Mouse (Mus musculus): ENCODE measurements at regions not wholly inside any gene's neighbourhood (a gene's known extent, or its start where the extent isn't known, plus 50 kb on each side); places are given as distances from the start of the nearest gene placed in this dataset.
A peak's percentile ranks its signal among the peaks of the same experiment; 100 is the strongest.
"Not testable (repeated sequence)": the region's sequence is repeated elsewhere in the genome, so short reads cannot be mapped to it uniquely, and the experiment has no call there.

- intact Hi-C loops (cut with DNase I) = no loop called here
- no peak for DNase-seq
These were observed 348.7 kb upstream of the Cpeb2 start for GRCm38 (mm10) chr5:42884251-42884650.

DNA sequence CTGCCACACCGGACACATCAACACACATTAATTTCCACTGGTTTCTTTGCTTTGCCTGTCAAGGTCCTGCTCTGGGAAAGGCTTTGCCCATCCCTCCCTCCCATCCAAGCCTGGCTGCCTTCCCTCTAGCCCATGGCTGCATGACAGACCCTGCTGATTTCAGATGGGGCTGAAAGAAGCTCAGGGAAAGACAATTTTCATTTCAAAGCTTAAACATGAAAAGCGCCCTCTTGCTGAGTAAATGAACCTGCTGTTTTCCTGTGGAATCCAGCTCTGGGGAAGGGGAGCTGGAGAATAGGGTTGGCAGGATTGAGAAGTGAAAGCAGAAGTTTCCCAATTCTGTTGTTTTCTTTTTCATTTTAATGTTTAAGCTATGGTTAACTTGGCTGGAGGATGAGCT is 341.1 kb upstream of the Cpeb2 start:
- intact Hi-C loops (cut with DNase I) = no loop called here
- DNase-seq = no peak

GRCm38 (mm10) chr5:42906136-42906535 is 326.8 kb upstream of the Cpeb2 start:
- intact Hi-C loops (cut with DNase I) = no loop called here
- DNase-seq = no peak

DNA sequence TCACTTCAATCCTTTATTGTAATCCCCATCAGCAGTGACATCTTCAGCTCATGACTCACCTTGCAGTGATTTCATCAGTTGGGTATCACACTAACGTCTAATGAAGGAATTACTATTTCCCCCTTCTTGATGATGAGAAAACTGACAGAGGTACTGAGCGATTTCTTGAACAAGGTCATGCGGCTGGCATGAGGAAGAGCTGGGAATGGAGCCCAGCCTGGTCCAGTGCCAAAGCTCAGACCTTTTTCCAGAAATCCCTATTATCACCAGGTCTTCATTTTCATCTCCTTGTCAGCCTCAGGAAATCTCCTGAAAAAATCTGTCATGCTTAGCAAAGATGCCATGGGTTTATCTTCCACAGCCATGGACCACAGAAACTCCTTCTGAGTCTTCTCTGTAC is 313.6 kb upstream of the Cpeb2 start:
- intact Hi-C loops (cut with DNase I) = no loop called here
- peak in 1 of 2 experiments; percentile 10 for DNase-seq

GRCm38 (mm10) chr5:42932106-42932505 is 300.9 kb upstream of the Cpeb2 start:
- intact Hi-C loops (cut with DNase I) = no loop called here
- DNase-seq = no peak

GRCm38 (mm10) chr5:42959296-42959862 is 273.6 kb upstream of the Cpeb2 start:
- no peak for DNase-seq
- intact Hi-C loops (cut with DNase I) = no loop called here

GRCm38 (mm10) chr5:42966952-42967351 is 266.0 kb upstream of the Cpeb2 start:
- intact Hi-C loops (cut with DNase I); DNase-seq: not testable (repeated sequence)

- intact Hi-C loops (cut with DNase I) = no loop called here
- no peak for DNase-seq
These were observed 263.8 kb upstream of the Cpeb2 start for GRCm38 (mm10) chr5:42969209-42969608.

- no peak for DNase-seq
- intact Hi-C loops (cut with DNase I) = loop anchor here (10.0 kb wide), 1 partner anchor 265 kb away; the partner anchor contains the start of gene Cpeb2
These were observed 263.3 kb upstream of the Cpeb2 start for GRCm38 (mm10) chr5:42969621-42970020.

- no peak for DNase-seq
- intact Hi-C loops (cut with DNase I) = loop anchor here (5.0 to 10.0 kb wide), 2 partner anchors 60 to 258 kb away; partner anchors contain the start of gene Cpeb2
These were observed 255.9 kb upstream of the Cpeb2 start for GRCm38 (mm10) chr5:42977108-42977507.

- no peak for DNase-seq
- intact Hi-C loops (cut with DNase I) = no loop called here
These were observed 251.9 kb upstream of the Cpeb2 start for GRCm38 (mm10) chr5:42980946-42981650.

DNA sequence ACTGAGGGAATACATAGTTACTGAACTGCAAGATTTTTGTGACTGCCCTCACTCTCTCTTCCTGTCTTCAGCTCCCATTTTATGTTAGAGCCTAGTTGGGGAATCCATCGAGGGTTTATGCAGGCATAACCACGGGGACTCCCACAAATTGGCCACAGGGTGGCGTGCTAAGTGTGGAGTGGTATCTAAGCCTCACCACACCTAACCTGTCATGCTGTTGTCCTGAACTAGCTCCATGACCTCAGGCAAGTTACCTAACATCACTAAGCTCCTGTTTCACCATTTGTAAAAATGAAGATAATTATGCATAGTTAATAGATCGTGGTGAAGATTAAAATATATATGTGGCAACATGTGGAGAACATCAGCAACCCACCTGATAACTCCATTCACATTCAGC is 246.8 kb upstream of the Cpeb2 start:
- peak in 1 of 2 experiments; percentile 2 for DNase-seq
- intact Hi-C loops (cut with DNase I) = no loop called here

GRCm38 (mm10) chr5:42987710-42988466 is 245.1 kb upstream of the Cpeb2 start:
- no peak for DNase-seq
- intact Hi-C loops (cut with DNase I) = no loop called here

- intact Hi-C loops (cut with DNase I) = no loop called here
- no peak for DNase-seq
These were observed 243.7 kb upstream of the Cpeb2 start for GRCm38 (mm10) chr5:42989287-42989686.

DNA sequence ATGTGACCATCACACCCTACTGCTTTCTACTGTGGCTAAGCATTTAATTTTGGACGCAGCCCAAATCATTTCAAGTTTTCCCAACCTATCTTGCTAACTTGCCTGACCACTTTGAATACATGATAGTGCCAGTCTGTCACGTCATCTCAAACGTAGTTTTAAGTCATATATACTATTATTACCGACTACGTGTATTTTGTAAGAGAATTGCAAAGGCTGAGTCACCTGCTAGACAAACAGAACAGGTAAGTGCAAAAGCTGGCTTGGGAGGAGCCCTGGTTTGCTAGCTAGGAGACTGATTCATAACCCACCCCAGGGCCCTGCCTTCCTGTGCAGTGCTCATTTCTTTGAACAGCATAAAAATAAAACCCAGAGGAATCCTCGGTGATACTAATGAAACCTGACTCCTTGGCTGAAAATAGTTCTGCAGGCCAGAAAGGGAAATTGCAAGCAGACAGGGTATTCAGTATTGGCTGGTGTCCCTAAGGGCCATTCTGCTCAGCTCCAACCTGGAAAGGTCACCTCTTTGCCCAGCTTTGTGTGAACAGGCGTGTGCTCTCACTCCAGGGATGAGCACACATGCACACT is 208.9 kb upstream of the Cpeb2 start:
- intact Hi-C loops (cut with DNase I) = no loop called here
- DNase-seq = no peak

DNA sequence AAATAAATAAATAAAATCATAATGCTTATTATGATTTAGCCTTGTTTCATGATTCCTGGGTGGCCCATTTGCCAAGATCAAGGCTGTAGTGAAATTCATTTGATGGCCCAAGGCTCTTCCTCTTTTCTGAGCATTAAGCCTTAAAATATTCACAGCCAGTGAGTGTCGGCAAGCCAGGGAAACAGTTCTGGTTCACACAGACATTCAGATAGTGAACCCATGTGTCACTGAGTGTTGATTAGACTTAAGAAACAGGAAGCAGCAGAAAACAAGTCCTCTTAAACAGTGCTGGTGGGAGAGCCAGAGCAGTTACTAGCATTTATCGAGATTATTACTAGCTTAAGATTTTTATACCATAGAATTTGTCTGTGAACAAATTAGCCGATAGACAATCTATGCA is 201.7 kb upstream of the Cpeb2 start:
- intact Hi-C loops (cut with DNase I) = no loop called here
- DNase-seq = no peak

- intact Hi-C loops (cut with DNase I) = no loop called here
- DNase-seq = no peak
These were observed 201.1 kb upstream of the Cpeb2 start for GRCm38 (mm10) chr5:43031916-43032315.

GRCm38 (mm10) chr5:43034421-43034820 is 198.5 kb upstream of the Cpeb2 start:
- no peak for DNase-seq
- intact Hi-C loops (cut with DNase I) = no loop called here

DNA sequence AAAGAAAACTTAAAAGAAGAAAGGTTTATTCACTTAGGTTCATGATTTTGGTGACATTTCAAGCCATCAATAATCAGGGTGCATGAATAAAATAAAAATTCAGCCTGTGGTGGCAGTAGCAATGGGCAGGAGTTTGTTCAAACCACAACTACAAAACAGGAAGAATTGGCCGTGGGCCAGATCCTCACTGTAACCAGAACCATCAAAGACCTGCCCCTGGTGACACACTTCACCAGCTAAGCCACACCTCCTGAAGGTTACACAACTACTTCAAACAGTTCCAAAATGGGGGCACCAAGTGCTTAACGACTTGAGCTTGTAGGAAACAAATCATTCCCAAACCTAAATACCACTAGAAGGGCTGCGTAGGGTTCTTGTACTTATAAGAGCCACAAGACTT is 195.4 kb upstream of the Cpeb2 start:
- intact Hi-C loops (cut with DNase I) = loop anchor here (5.0 kb wide), 1 partner anchor 60 kb away; no protein-coding TSS in a partner anchor
- no peak for DNase-seq

GRCm38 (mm10) chr5:43039525-43039924 is 193.4 kb upstream of the Cpeb2 start:
- intact Hi-C loops (cut with DNase I) = loop anchor here (5.0 kb wide), 1 partner anchor 62 kb away; no protein-coding TSS in a partner anchor

GRCm38 (mm10) chr5:43042585-43042984 is 190.4 kb upstream of the Cpeb2 start:
- intact Hi-C loops (cut with DNase I) = no loop called here
- DNase-seq = no peak

More at GRCm38 (mm10) chr5:43039525-43039924, 193.4 kb upstream of the Cpeb2 start:
- DNase-seq = no peak
